Mouse (Mus musculus) cortical plate, adult 2 months (tissue): ENCODE measurements at regions not wholly inside any gene's neighbourhood (a gene's known extent, or its start where the extent isn't known, plus 50 kb on each side); places are given as distances from the start of the nearest gene placed in this dataset.

ENCODE experiments used
- H3K27ac ChIP-seq: fragments of 200-500 bp; 2 replicates; pipeline ENCODE4 v1.5.1; 2012; ENCODE audit warnings: low read length, control low read depth, inconsistent platforms; ENCODE audit not compliant: insufficient read depth
- H3K4me1 ChIP-seq: fragments of 200-500 bp; 2 replicates; pipeline ENCODE4 v1.6.1; 2011; ENCODE audit warnings: low read length; ENCODE audit not compliant: control insufficient read depth, insufficient read depth
- H3K4me3 ChIP-seq: fragments of 200-500 bp; 2 replicates; pipeline ENCODE4 v1.5.1; 2011; ENCODE audit warnings: mild to moderate bottlenecking, low read length, control low read depth; ENCODE audit not compliant: insufficient read depth
- CTCF ChIP-seq: fragments of 200-500 bp; IDR thresholded peaks from 2 replicates; pipeline ENCODE4 v1.5.1; 2011; ENCODE audit warnings: mild to moderate bottlenecking, control low read depth, low read length; ENCODE audit not compliant: insufficient read depth; ENCODE audit errors: extremely low read depth
- POLR2A ChIP-seq: fragments of 200-500 bp; IDR thresholded peaks from 2 replicates; pipeline ENCODE4 v1.6.1; 2011; ENCODE audit warnings: mild to moderate bottlenecking, low read length, control low read depth; ENCODE audit not compliant: insufficient read depth; ENCODE audit errors: extremely low read depth

DNA sequence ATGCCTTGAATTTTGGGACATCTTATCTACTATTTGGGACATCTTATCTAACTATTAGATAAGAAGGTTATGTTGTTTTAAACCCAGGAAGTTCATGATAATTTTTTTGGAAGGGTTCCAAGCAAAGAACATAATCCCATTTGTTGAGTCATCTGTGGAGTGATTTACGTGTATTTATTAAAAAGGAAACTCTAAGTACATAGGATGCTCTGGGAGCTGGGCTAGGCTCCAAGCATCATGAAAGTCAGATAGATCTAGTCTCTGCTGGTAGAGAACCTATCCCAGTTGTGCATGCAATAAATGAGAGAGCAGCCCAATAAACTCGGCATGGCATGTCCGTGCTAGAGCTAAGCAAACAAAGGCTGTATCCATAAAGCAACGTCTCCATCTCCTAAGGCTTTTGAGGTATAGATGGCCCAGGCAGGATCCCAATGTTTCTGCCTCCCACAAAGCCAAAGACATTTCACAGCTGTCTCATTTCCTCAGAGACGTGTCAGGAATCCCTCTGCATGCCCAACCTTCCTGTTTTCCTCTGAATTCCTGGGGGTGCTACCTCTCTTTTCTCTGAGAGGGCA is 289.4 kb upstream of the Dynlrb2 start:
- Histone ChIP-seq H3K4me1 (no peaks in the 10 kb centered on the region), H3K4me3 (no peak overlapping the region), H3K27ac (no peak overlapping the region)
- TF ChIP-seq POLR2A (no peak), CTCF (no peak)

- H3K27ac ChIP-seq = no peak overlapping the region
- TF ChIP-seq POLR2A = no peak
- TF ChIP-seq CTCF = no peak
- H3K4me3 ChIP-seq = no peak overlapping the region
- no peaks in the 10 kb centered on the region for H3K4me1 ChIP-seq
Measured at GRCm38 (mm10) chr8:116203631-116204030, 301.1 kb upstream of the Dynlrb2 start.

- Histone ChIP-seq H3K27ac (no peak overlapping the region), H3K4me3 (no peak overlapping the region), H3K4me1 (no peaks in the 10 kb centered on the region)
- TF ChIP-seq POLR2A (no peak), CTCF (no peak)
Measured at GRCm38 (mm10) chr8:116200459-116200999, 304.2 kb upstream of the Dynlrb2 start.

DNA sequence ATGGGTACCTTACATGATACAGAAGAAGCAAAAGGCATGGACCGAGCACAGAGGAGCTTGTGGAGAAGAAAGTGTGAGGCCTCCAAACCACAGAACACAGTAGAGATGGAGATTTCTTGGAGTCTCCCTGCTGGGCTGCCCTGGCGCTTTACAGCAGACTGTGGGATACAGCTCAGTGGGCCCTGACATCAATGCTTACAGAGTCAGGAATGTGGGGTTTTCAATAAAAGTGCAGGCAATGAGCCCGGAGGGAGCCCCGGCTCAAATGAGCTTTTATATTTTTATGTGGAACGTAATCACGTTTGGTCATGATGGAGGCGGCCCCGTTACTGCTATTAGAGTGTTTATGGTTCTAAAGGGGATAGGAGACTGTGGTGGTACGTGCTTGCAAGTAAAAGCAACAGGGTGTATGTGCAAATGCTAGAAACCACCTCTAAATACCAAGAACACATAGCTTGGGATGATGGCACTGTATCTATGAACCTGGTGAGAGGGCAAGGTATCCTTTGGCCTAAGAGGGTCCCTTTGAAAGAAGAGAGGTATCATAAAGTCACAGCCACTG is 308.1 kb upstream of the Dynlrb2 start:
- no peaks in the 10 kb centered on the region for H3K4me1 ChIP-seq
- H3K27ac ChIP-seq = no peak overlapping the region
- TF ChIP-seq CTCF = no peak
- TF ChIP-seq POLR2A = no peak
- no peak overlapping the region for H3K4me3 ChIP-seq

- no peak for TF ChIP-seq CTCF
- no peak for TF ChIP-seq POLR2A
- no peak overlapping the region for H3K4me3 ChIP-seq
- no peak overlapping the region for H3K27ac ChIP-seq
- H3K4me1 ChIP-seq = no peaks in the 10 kb centered on the region
Measured at GRCm38 (mm10) chr8:116192096-116192495, 312.7 kb upstream of the Dynlrb2 start.

GRCm38 (mm10) chr8:116185206-116185605 is 319.6 kb upstream of the Dynlrb2 start:
- TF ChIP-seq CTCF (no peak), POLR2A (no peak)
- H3K4me1 ChIP-seq = no peaks in the 10 kb centered on the region
- H3K4me3 ChIP-seq = no peak overlapping the region
- no peak overlapping the region for H3K27ac ChIP-seq

- H3K4me3 ChIP-seq = no peak overlapping the region
- H3K4me1 ChIP-seq = no peaks in the 10 kb centered on the region
- H3K27ac ChIP-seq = no peak overlapping the region
- TF ChIP-seq POLR2A (no peak), CTCF (no peak)
Measured at GRCm38 (mm10) chr8:116184241-116184640, 320.5 kb upstream of the Dynlrb2 start.

DNA sequence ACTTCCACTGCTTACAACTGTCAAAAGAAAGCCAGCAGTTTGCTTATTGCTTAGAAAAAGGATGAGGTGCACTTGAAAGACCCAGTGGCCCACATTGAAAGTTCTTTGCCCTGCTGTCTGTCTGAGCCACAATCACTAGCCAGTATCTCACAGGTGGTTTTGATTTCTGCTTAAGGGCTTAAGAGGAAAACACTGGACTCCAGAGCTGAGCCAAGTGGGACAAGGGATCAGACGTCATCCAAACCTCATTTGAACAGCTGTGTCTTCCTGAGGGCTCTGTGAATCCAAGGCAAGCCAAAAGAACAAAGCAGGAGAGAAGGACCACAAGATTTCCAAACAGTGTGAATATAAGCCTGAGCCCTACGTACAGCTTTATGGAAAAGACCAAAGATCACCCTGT is 326.8 kb upstream of the Dynlrb2 start:
- no peak overlapping the region for H3K4me3 ChIP-seq
- no peak overlapping the region for H3K27ac ChIP-seq
- no peak for TF ChIP-seq CTCF
- TF ChIP-seq POLR2A = no peak
- no peaks in the 10 kb centered on the region for H3K4me1 ChIP-seq

DNA sequence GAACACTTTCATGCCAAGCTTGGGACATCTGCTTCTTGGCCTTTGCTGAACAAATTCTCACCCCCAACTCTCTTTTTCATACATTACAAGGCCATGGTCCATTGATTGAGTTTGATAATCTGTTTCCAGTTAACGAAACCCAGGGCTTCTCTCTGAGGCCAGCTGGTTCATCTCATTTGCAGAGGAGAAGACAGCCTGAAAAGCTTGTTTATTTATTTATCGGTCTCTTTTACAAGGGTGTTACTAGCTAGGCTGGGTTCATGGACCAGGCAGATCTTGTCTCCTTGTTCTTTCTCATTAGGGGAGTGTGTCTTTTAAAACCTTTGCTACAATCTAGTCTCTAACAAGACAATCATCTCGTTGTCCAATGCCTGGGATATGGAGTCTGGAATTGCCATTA is 329.9 kb upstream of the Dynlrb2 start:
- H3K4me3 ChIP-seq = no peak overlapping the region
- no peak overlapping the region for H3K27ac ChIP-seq
- TF ChIP-seq CTCF (no peak), POLR2A (no peak)
- no peaks in the 10 kb centered on the region for H3K4me1 ChIP-seq

DNA sequence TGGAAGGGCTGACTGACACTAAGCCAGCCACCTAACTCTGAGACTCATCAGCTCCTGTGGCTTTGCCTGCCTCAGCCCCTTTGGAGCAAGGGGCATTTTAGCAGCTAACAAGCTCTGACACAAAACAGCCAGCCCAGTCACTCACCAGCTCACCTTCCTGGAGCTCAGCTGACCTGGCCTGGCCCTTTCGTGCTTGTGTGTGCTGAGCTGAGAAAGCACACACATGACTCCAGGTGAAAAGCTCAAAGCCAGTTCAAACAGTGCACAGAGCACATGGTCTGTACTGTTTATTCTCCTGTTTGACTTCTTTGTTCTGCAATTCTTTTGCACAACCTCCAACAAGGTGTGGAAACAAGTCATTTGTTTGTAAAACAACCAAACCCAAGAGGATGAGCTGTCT is 330.8 kb upstream of the Dynlrb2 start:
- H3K4me3 ChIP-seq = no peak overlapping the region
- no peak overlapping the region for H3K27ac ChIP-seq
- TF ChIP-seq CTCF = no peak
- TF ChIP-seq POLR2A = no peak
- H3K4me1 ChIP-seq = no peaks in the 10 kb centered on the region
